Mouse (Mus musculus) intestine, embryonic 16.5 days (tissue): ENCODE data around the gene Usp35. TPM values are rescaled to one million over a fixed set of nuclear protein-coding genes. Genes with fewer than 3 reads are reported as not detected.

Experiments
- ATAC-seq: fragments of 200-750 bp; cut with Nextera tagmentation; 2 replicates; pipeline ENCODE4 v1.8.0; 2017; ENCODE audit warnings: moderate TSS enrichment, moderate library complexity
- H3K27ac ChIP-seq: fragments of 300-500 bp; sonication (generic); 2 replicates; pipeline ENCODE4 v1.5.1; 2014; ENCODE audit warnings: mild to moderate bottlenecking, low read length
- H3K27me3 ChIP-seq: fragments of 300-500 bp; sonication (generic); replicated peaks from 2 replicates; pipeline ENCODE4 v1.6.1; 2014; ENCODE audit warnings: low read length, control low read depth, mixed read lengths; ENCODE audit not compliant: control insufficient read depth, insufficient read depth
- H3K36me3 ChIP-seq: fragments of 300-500 bp; sonication (generic); 2 replicates; pipeline ENCODE4 v1.6.1; 2014; ENCODE audit warnings: low read length, control low read depth; ENCODE audit not compliant: control insufficient read depth, insufficient read depth
- H3K4me1 ChIP-seq: fragments of 300-500 bp; sonication (generic); 2 replicates; pipeline ENCODE4 v1.6.1; 2014; ENCODE audit warnings: low read length, control low read depth, mixed read lengths; ENCODE audit not compliant: control insufficient read depth, insufficient read depth
- H3K4me2 ChIP-seq: fragments of 300-500 bp; sonication (generic); 2 replicates; pipeline ENCODE4 v1.6.1; 2014; ENCODE audit warnings: low read depth, low read length, control low read depth
- H3K4me3 ChIP-seq: fragments of 300-500 bp; sonication (generic); 2 replicates; pipeline ENCODE4 v1.5.1; 2014; ENCODE audit warnings: mild to moderate bottlenecking, low read length
- H3K9ac ChIP-seq: fragments of 300-500 bp; sonication (generic); 2 replicates; pipeline ENCODE4 v1.6.1; 2014; ENCODE audit warnings: low read depth, low read length
- H3K9me3 ChIP-seq: fragments of 300-500 bp; sonication (generic); 2 replicates; pipeline ENCODE4 v1.6.1; 2016; ENCODE audit warnings: low read length, control low read depth; ENCODE audit not compliant: control insufficient read depth
- WGBS: fragments of 180-500 bp; shearing (Covaris S2); extraction: QIAGEN DNeasy Blood & Tissue Kit; methylation state at CpG from one replicate; pipeline ENCODE4 v1.1.7; 2014; 5-methylcytosine and 5-hydroxymethylcytosine counted together
- polyA plus RNA-seq: library from polyadenylated mRNA; unstranded; fragments of >200 nt; fragmentation: Nextera tagmentation; extraction: Ambion mirVana; gene quantifications from 2 replicates; pipeline ENCODE4 v1.2.1, GENCODE M21; 2015

Usp35 gene
- polyA plus RNA-seq, 1 experiment from 2014 or later = 0.54 TPM

- 86% methylated on average over 8 of the region's 8 CpGs for WGBS
- H3K9me3 ChIP-seq = no peaks in the 10 kb centered on the region
- no peak overlapping the region for H3K9ac ChIP-seq
- no peak overlapping the region for H3K27ac ChIP-seq
- H3K4me2 ChIP-seq = no peak overlapping the region
- ATAC-seq = no peak
- H3K27me3 ChIP-seq = no peaks in the 10 kb centered on the region
- no peak overlapping the region for H3K4me3 ChIP-seq
- H3K4me1 ChIP-seq = no peaks in the 10 kb centered on the region
- H3K36me3 ChIP-seq = peaks cover 5% of the 10 kb centered on the region
These were observed 30.5 kb downstream of the Usp35 start for GRCm38 (mm10) chr7:97301321-97301720.

DNA sequence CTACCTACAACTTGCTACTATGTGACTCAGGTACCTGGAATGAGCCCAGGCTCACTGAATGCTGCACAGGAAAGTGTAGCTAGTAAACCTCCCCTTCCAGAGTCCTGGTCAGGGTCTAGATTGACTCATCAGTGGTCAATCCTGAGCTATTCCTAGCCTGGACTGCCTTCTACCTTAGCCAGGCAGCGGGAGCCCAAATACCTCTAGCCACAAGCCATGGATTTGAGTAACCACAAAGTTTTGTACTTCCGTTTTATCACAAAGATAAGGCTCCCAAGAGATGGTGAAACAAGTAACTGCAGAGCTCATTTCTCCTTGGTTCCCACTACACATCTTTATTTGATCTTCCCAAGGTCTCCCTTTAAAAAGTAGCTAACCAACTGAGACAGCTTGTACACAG lies 30.9 kb downstream of the Usp35 start:
- peaks cover 5% of the 10 kb centered on the region for H3K36me3 ChIP-seq
- no peak overlapping the region for H3K27ac ChIP-seq
- WGBS = 84% methylated on average over 2 of the region's 2 CpGs
- no peak overlapping the region for H3K4me3 ChIP-seq
- no peaks in the 10 kb centered on the region for H3K27me3 ChIP-seq
- no peaks in the 10 kb centered on the region for H3K9me3 ChIP-seq
- H3K4me2 ChIP-seq = no peak overlapping the region
- H3K9ac ChIP-seq = no peak overlapping the region
- no peaks in the 10 kb centered on the region for H3K4me1 ChIP-seq
- no peak for ATAC-seq

DNA sequence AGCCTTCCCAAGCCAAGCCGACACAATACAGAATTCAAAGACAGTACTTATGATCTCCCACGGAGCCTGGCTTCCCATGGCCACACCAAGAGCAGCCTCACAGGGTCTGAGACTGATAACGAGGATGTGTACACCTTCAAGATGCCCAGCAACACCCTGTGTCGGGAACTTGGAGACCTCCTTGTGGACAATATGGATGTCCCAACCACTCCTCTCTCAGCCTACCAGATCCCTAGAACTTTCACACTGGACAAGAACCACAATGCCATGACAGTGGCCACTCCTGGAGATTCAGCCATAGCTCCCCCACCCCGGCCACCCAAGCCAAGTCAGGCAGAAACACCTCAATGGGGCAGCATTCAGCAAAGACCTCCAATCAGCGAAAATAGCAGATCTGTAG lies 32.9 kb downstream of the Usp35 start:
- ATAC-seq = no peak
- Histone ChIP-seq H3K9ac (no peak overlapping the region), H3K27me3 (no peaks in the 10 kb centered on the region), H3K4me3 (no peak overlapping the region), H3K4me1 (no peaks in the 10 kb centered on the region), H3K27ac (no peak overlapping the region), H3K9me3 (no peaks in the 10 kb centered on the region), H3K4me2 (no peak overlapping the region), H3K36me3 (peaks cover 5% of the 10 kb centered on the region)
- WGBS = 85% methylated on average over 6 of the region's 6 CpGs

DNA sequence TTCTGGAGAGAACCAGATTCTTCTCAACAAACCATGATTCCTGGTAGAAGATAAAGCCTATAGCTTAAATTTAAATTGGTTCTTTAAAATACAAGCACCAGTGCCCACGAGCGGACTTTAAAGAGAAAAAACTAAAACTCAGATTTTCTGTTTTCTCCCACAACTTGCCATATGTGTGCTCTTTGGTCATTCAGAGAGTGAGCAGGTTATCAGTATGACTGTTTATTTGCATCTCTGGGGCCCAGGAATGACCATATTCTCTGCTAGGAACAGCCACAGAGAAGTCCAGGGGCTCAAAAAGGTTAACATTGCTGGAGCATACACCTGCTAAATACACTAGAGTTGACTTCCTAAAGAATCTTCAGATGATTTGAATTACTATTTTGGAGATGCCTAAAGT lies 33.5 kb downstream of the Usp35 start:
- ATAC-seq = no peak
- no peaks in the 10 kb centered on the region for H3K27me3 ChIP-seq
- no peak overlapping the region for H3K27ac ChIP-seq
- H3K36me3 ChIP-seq = no peaks in the 10 kb centered on the region; the same call in 1 of the 2 replicates
- no peaks in the 10 kb centered on the region for H3K4me1 ChIP-seq
- H3K9ac ChIP-seq = no peak overlapping the region
- H3K9me3 ChIP-seq = no peaks in the 10 kb centered on the region
- H3K4me2 ChIP-seq = no peak overlapping the region
- H3K4me3 ChIP-seq = no peak overlapping the region
- WGBS = 93% methylated on average over 2 of the region's 2 CpGs

- ATAC-seq = no peak
- H3K4me2 ChIP-seq = no peak overlapping the region
- H3K9ac ChIP-seq = no peak overlapping the region
- no peaks in the 10 kb centered on the region for H3K9me3 ChIP-seq
- H3K4me1 ChIP-seq = no peaks in the 10 kb centered on the region
- no peak overlapping the region for H3K27ac ChIP-seq
- WGBS = 2% methylated on average over 2 of the region's 2 CpGs
- H3K36me3 ChIP-seq = no peaks in the 10 kb centered on the region
- H3K27me3 ChIP-seq = no peaks in the 10 kb centered on the region
- no peak overlapping the region for H3K4me3 ChIP-seq
These were observed 34.4 kb downstream of the Usp35 start for GRCm38 (mm10) chr7:97297466-97297865.

GRCm38 (mm10) chr7:97296986-97297385 lies 34.8 kb downstream of the Usp35 start:
- no peaks in the 10 kb centered on the region for H3K27me3 ChIP-seq
- H3K9ac ChIP-seq = no peak overlapping the region
- H3K4me2 ChIP-seq = no peak overlapping the region
- H3K27ac ChIP-seq = no peak overlapping the region
- no peak for ATAC-seq
- no peaks in the 10 kb centered on the region for H3K9me3 ChIP-seq
- H3K4me1 ChIP-seq = no peaks in the 10 kb centered on the region
- no peak overlapping the region for H3K4me3 ChIP-seq
- 46% methylated on average over 2 of the region's 2 CpGs for WGBS
- H3K36me3 ChIP-seq = no peaks in the 10 kb centered on the region

GRCm38 (mm10) chr7:97271068-97271467 lies 60.8 kb downstream of the Usp35 start:
- no peak for ATAC-seq
- 87% methylated on average over 1 of the region's 1 CpGs for WGBS
- H3K36me3 ChIP-seq = no peaks in the 10 kb centered on the region
- no peak overlapping the region for H3K27ac ChIP-seq
- H3K4me3 ChIP-seq = no peak overlapping the region
- H3K4me1 ChIP-seq = no peaks in the 10 kb centered on the region
- no peaks in the 10 kb centered on the region for H3K27me3 ChIP-seq
- no peak overlapping the region for H3K9ac ChIP-seq
- H3K4me2 ChIP-seq = no peak overlapping the region
- no peaks in the 10 kb centered on the region for H3K9me3 ChIP-seq

- H3K4me3 ChIP-seq = no peak overlapping the region
These were observed 61.5 kb downstream of the Usp35 start for GRCm38 (mm10) chr7:97270367-97270766.

GRCm38 (mm10) chr7:97262541-97262940 lies 69.3 kb downstream of the Usp35 start:
- no peaks in the 10 kb centered on the region for H3K36me3 ChIP-seq
- 62% methylated on average over 1 of the region's 1 CpGs for WGBS
- no peak for ATAC-seq
- no peaks in the 10 kb centered on the region for H3K27me3 ChIP-seq
- no peak overlapping the region for H3K4me3 ChIP-seq
- H3K4me2 ChIP-seq = no peak overlapping the region
- H3K9ac ChIP-seq = no peak overlapping the region
- no peak overlapping the region for H3K27ac ChIP-seq
- no peaks in the 10 kb centered on the region; the same call in 1 of the 2 replicates for H3K4me1 ChIP-seq
- H3K9me3 ChIP-seq = no peaks in the 10 kb centered on the region

More at GRCm38 (mm10) chr7:97270367-97270766, 61.5 kb downstream of the Usp35 start:
- no peaks in the 10 kb centered on the region for H3K36me3 ChIP-seq
- H3K4me2 ChIP-seq = no peak overlapping the region
- no peak overlapping the region for H3K9ac ChIP-seq
- no peak for ATAC-seq
- no peaks in the 10 kb centered on the region for H3K27me3 ChIP-seq
- no peak overlapping the region for H3K27ac ChIP-seq
- H3K4me1 ChIP-seq = no peaks in the 10 kb centered on the region
- no peaks in the 10 kb centered on the region for H3K9me3 ChIP-seq
